Comparison of ENCODE assay signal across 8 mouse cellular contexts in the genomic region with DNA sequence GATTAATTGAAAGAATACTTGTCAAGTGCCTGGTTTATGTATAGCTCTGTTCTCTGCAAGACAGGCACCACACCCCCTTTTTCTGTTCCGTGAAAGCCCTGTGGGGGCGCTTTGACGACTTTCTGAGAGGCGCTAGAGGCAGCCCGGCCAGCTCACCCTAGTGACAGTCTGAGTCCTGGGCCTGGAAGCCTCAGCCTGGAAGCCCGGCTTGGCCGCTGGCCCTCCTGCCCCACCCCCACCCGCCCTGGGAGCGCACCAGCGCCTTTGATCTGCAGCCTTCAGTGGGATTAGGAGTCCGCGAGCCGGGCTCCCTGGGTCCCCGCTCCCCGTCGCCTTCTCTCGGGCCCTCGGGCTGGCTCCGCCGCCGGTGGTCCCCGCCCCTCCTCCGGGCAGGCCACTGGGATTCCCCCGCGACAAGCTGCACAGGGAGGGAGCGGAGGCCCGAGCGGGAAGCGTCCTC. TPM values are rescaled to one million over a fixed set of nuclear protein-coding genes. Genes with fewer than 3 reads are reported as not detected.
DNase-seq lines count a peak whose midpoint lies in the region; ATAC-seq and TF ChIP-seq lines count a peak whose summit lies in the region.

No protein-coding gene starts in this region.

- H3K4me1 ChIP-seq in forebrain, embryonic 15.5 days, result peaks cover 29% of the 10 kb centered on the region
- 0 out of 4 replicates have a peak, but pooled peaks cover 0 to 2% of the 10 kb centered on the region in 2 experiments for H3K4me1 ChIP-seq in liver, embryonic 14.5 days (replicated peaks; ENCODE audit: control insufficient read depth in 2 of 2, insufficient read depth in 2 of 2, low read length in 1 of 2)
- H3K4me1 ChIP-seq in neural tube, embryonic 13.5 days (replicated peaks), result peaks cover 46% of the 10 kb centered on the region

- H3K36me3 ChIP-seq in forebrain, embryonic 15.5 days, result no peaks in the 10 kb centered on the region
- H3K36me3 ChIP-seq in liver, embryonic 14.5 days (replicated peaks; ENCODE audit: control insufficient read depth, insufficient read depth, low read depth), result no peaks in the 10 kb centered on the region
- H3K36me3 ChIP-seq in neural tube, embryonic 13.5 days, result no peaks in the 10 kb centered on the region

- peak; percentile 48 for TF ChIP-seq CTCF in liver, embryonic 14.5 days (IDR thresholded peaks at IDR 0.05; ENCODE audit: low read depth)

- H3K4me3 ChIP-seq in forebrain, embryonic 15.5 days, result peak overlapping the region; percentile 46
- peak overlapping the region; percentile 8 to 44; a peak in 2 of 4 replicates for H3K4me3 ChIP-seq in liver, embryonic 14.5 days (ENCODE audit: insufficient read depth in 1 of 2, low read depth in 2 of 2, low read length in 2 of 2)
- peak overlapping the region; percentile 37 for H3K4me3 ChIP-seq in neural tube, embryonic 13.5 days

- H3K9me3 ChIP-seq in forebrain, embryonic 15.5 days, result no peaks in the 10 kb centered on the region
- H3K9me3 ChIP-seq in liver, embryonic 14.5 days (ENCODE audit: control insufficient read depth, low read length), result no peaks in the 10 kb centered on the region
- no peaks in the 10 kb centered on the region for H3K9me3 ChIP-seq in neural tube, embryonic 13.5 days

- H3K27me3 ChIP-seq in forebrain, embryonic 15.5 days, result peaks cover 39% of the 10 kb centered on the region
- peaks cover 44% of the 10 kb centered on the region for H3K27me3 ChIP-seq in liver, embryonic 14.5 days (ENCODE audit: control insufficient read depth, insufficient read depth, low read length)
- H3K27me3 ChIP-seq in neural tube, embryonic 13.5 days, result peaks cover 57% of the 10 kb centered on the region

- intact Hi-C loops in heart, postnatal 14 days (cut with DNase I), result no loop called here

- DNase-seq in ES-CJ7 (ENCODE audit: low read depth, low spot score), result peak; percentile 79
- DNase-seq in heart, postnatal 14 days, result peak; percentile 85 to 88
- peak; percentile 90 to 94 for DNase-seq in kidney, postnatal 4 days
- peak; percentile 22 to 45 (median 28) for DNase-seq in liver, embryonic 14.5 days (ENCODE audit: low read depth in 3 of 3, low spot score in 3 of 3)
- peak; percentile 41 for DNase-seq in telencephalon, adult 2 months (ENCODE audit: low read depth, low spot score)

- 0% methylated on average over 29 of the region's 29 CpGs for WGBS in forebrain, embryonic 15.5 days
- under 1% methylated on average over 27 of the region's 29 CpGs for WGBS in liver, embryonic 14.5 days (ENCODE audit: insufficient replicate concordance)
- WGBS in neural tube, embryonic 13.5 days, result under 1% methylated on average over 29 of the region's 29 CpGs

- H3K27ac ChIP-seq in forebrain, embryonic 15.5 days (replicated peaks), result no peak overlapping the region
- no peak overlapping the region for H3K27ac ChIP-seq in liver, embryonic 14.5 days
- H3K27ac ChIP-seq in neural tube, embryonic 13.5 days (replicated peaks), result 0 out of 2 replicates have a peak overlapping the region, but pooled peaks have one; percentile 42

- H3K9ac ChIP-seq in forebrain, embryonic 15.5 days (replicated peaks), result peak overlapping the region; percentile 52
- H3K9ac ChIP-seq in liver, embryonic 14.5 days (replicated peaks), result no peak overlapping the region
- H3K9ac ChIP-seq in neural tube, embryonic 13.5 days, result peak overlapping the region; percentile 68

- ATAC-seq in cerebellum, adult (ENCODE audit: insufficient number of reproducible peaks, low FRiP score, low TSS enrichment), result peak; percentile 60
- peak; percentile 89 for ATAC-seq in forebrain, embryonic 15.5 days (replicated peaks)
- peak; percentile 53; the same call in 1 of the 2 replicates for ATAC-seq in liver, embryonic 14.5 days (ENCODE audit: insufficient read depth)
- peak; percentile 82 for ATAC-seq in neural tube, embryonic 13.5 days (ENCODE audit: low read depth)

- H3K4me2 ChIP-seq in forebrain, embryonic 15.5 days (replicated peaks), result peak overlapping the region; percentile 90
- H3K4me2 ChIP-seq in liver, embryonic 14.5 days (ENCODE audit: low read depth), result peak overlapping the region; percentile 65
- H3K4me2 ChIP-seq in neural tube, embryonic 13.5 days, result peak overlapping the region; percentile 70

- TF ChIP-seq EP300 in liver, embryonic 14.5 days (IDR thresholded peaks at IDR 0.05; ENCODE audit: low read depth), result no peak

RNA-seq across cellular contexts. Expression of a gene that starts 41.4 kb away (rescaled TPM):
- 7.6 and 7.9 TPM in 2 replicates for polyA plus RNA-seq in forebrain, embryonic 15.5 days (2015; fragmentation: Nextera tagmentation; extraction: Ambion mirVana)
- 1 to 10 TPM; 6.5 to 9.2 TPM for total RNA-seq in heart, postnatal 14 days (2021)
- polyA plus RNA-seq in liver, embryonic 14.5 days (2012; rRNA removed), result 0.43 and 0.48 TPM in 2 replicates
- polyA plus RNA-seq in liver, embryonic 14.5 days (2014; fragmentation: Nextera tagmentation; extraction: Ambion mirVana), result 0.20 and 0.47 TPM in 2 replicates
- 13.5 and 14.5 TPM in 2 replicates for polyA plus RNA-seq in neural tube, embryonic 13.5 days (2015; fragmentation: Nextera tagmentation; extraction: Ambion mirVana)

Comparison
In these comparisons a context has a peak if more than half of its experiments do, and no peak if none do; other contexts are left out.
1. DNase-seq: peak in every context shown above with its lines; median percentile 92 in kidney, postnatal 4 days; 86 in heart, postnatal 14 days; 79 in ES-CJ7; 41 in telencephalon, adult 2 months; 28 in liver, embryonic 14.5 days.